Mouse (Mus musculus): ENCODE measurements around the gene Sgsh. TPM values are rescaled to one million over a fixed set of nuclear protein-coding genes. Genes with fewer than 3 reads are reported as not detected.

The Sgsh gene
- polyA plus RNA-seq, 1 experiment from 2014 or later: 4.7 TPM

DNA sequence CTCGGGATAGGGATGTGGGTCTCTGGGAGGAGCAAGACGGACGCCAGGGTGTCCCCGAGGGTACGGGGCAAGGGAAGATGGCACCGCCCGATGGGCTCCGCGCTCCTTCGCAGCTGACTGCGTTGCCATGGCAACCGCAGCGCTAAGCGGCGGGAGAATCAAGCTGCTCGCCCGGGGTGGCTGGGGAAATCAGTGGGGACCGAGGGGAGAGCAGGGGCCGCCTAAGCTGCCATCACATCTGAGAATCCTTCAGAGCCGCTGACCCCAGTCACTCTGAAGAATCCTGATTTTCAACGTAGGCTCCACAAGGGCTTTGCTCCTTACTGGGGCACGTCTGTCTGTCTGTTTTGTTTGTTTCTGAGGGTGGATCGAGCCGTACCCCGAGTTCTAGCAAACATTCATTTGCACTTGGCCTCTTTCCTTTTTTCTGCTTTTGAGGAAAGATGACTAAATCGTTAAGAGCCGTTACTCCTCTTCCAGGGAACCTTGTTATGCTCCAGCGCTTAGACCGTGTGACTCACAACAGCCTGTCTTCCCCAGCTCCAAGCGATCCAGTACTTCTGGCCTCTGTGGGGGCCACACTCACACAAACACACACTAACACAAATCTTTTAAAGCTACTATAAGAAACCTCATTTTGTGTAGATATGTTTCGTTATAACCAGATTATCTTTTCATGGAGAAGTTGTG, 54.9 kb downstream of the Sgsh start:
- peak; percentile 88 for ATAC-seq
- 1% methylated on average over 31 of the region's 31 CpGs for WGBS
- H3K4me1 ChIP-seq: peaks cover 27% of the 10 kb centered on the region

DNA sequence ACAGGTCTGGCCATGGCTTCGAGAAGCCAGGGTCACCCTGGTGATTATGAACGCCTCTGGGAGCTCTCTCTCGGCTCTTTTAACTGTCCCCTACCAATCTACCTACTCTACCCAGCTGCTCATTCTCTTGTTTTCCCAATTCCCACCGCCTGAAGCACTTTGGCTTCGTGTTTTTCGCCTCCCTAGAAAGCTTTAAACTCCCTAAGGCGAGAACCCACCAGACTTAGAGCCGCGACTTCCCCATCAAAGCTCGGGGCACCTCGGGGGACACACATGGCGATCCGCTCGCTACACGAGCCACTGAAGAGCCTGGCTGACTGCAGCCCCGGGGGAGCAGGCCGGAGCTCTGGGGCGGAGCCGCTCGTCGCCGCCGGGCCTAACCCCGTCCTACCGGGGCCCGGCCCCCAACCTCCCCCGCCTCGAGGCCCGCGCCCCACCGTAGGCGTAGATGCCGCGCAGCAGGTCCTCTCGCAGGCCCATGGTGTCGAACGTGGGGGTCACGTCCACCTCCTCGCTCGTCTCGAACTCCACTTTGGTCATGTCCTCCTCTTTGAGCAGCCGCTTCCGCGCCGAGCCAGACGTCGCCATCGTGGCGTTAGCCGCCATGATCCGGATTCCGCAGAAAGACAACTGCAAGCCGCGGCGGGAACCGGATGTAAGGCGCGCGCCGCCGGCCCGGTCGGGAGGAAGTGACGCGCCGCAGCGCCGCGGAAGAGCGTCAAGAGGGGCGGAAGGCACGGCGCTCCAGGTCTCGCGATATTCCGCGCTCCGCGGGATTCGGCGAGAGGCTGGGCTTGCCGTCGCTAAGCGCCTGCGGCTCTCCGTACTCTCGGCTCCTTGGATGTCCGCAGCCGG, 55.7 kb downstream of the Sgsh start, which contains the start of gene Eif4a3:
TSS of gene Eif4a3 (minus strand) at position 699 of the 855 bp plus-strand sequence.
- Histone ChIP-seq H3K4me1 (peaks cover 27% of the 10 kb centered on the region), H3K27me3 (peaks cover 9% of the 10 kb centered on the region), H3K27ac (peak within 1 kb of the TSS; percentile 98), H3K4me2 (peak within 1 kb of the TSS; percentile 93), H3K36me3 (ENCODE audit: poor library complexity, severe bottlenecking) (peaks cover 36% of the 10 kb centered on the region), H3K9me3 (replicated peaks) (no peaks in the 10 kb centered on the region), H3K4me3 (peak within 1 kb of the TSS; percentile 99), H3K9ac (peak within 1 kb of the TSS; percentile 98)
- under 1% methylated on average over 73 of the region's 89 CpGs for WGBS
- ATAC-seq: peak; percentile 98

More for the DNA sequence above, 54.9 kb downstream of the Sgsh start:
- Histone ChIP-seq H3K9ac (peak overlapping the region; percentile 98), H3K4me2 (peak overlapping the region; percentile 76), H3K4me3 (peak overlapping the region; percentile 99), H3K27ac (peak overlapping the region; percentile 98), H3K9me3 (replicated peaks) (no peaks in the 10 kb centered on the region), H3K36me3 (ENCODE audit: poor library complexity, severe bottlenecking) (peaks cover 28% of the 10 kb centered on the region), H3K27me3 (peaks cover 11% of the 10 kb centered on the region)

DNA sequence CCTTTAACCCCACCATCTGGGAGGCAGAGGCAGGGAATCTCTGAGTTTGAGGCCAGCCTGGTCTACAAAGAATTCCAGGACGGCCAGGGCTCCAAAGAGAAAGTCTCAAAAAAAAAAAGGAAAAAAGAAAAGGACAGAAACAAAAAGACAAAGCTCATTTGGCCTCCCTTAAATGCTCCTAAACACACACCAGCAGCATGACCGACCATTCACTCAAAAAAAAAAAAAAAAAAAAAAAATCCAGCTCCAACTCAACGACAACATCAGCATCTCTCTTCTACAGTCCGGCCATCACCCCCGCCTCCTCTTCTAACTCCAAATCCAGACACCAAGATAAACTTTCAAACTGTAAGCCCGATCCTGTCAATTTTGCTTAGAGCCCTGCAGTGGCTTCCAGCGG, 56.4 kb downstream of the Sgsh start:
- no peak for ATAC-seq
- peak overlapping the region; percentile 99 for H3K4me3 ChIP-seq
- peaks cover 4% of the 10 kb centered on the region for H3K27me3 ChIP-seq
- H3K4me2 ChIP-seq: peak overlapping the region; percentile 93
- peaks cover 27% of the 10 kb centered on the region for H3K4me1 ChIP-seq
- H3K27ac ChIP-seq: peak overlapping the region; percentile 98; the same call in 1 of the 2 replicates
- peaks cover 43% of the 10 kb centered on the region for H3K36me3 ChIP-seq (ENCODE audit: poor library complexity, severe bottlenecking)
- WGBS: 11% methylated on average over 7 of the region's 7 CpGs
- H3K9me3 ChIP-seq (replicated peaks): no peaks in the 10 kb centered on the region
- peak overlapping the region; percentile 98 for H3K9ac ChIP-seq

DNA sequence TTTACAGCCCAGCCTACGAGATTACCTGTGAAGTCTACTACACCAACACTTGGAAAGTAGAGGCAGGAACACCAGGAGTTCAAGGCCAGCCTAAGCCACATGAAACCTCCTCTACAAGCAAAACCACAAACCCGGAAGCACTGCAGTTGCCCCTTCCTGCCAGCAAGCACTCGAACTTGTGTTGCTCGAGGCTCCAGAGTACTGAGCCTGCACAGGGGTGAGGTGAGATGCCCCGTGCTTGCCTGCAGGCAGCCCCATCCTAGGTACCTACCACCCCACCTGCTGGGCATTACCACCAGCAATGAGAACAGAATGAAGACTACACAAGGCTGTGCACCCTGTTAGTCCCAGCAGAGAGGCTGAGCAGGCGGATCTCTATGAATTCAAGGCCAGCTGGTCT, 57.3 kb downstream of the Sgsh start:
- H3K4me1 ChIP-seq: peaks cover 27% of the 10 kb centered on the region
- ATAC-seq: no peak
- H3K4me3 ChIP-seq: peak overlapping the region; percentile 99
- H3K27me3 ChIP-seq: no peaks in the 10 kb centered on the region
- H3K9ac ChIP-seq: peak overlapping the region; percentile 98; the same call in 1 of the 2 replicates
- no peak overlapping the region for H3K27ac ChIP-seq
- peaks cover 52% of the 10 kb centered on the region for H3K36me3 ChIP-seq (ENCODE audit: poor library complexity, severe bottlenecking)
- no peaks in the 10 kb centered on the region for H3K9me3 ChIP-seq (replicated peaks)
- peak overlapping the region; percentile 93 for H3K4me2 ChIP-seq
- 81% methylated on average over 6 of the region's 6 CpGs for WGBS

MicroRNAs encoded within 50 kb of the gene (microRNA counts, 519-probe panel; counts per million panel counts)
- microRNA mmu-miR-1932: 177 counts per million, percentile 53 among the panel's probes with 10 or more counts

Small RNAs within 50 kb of the gene (microRNA-seq; reads per million reads assigned to microRNA genes)
- gene Mir1932: not detected

Other genes with a start within 250 kb of the Sgsh start
- 45.3 and 46.0 TPM in 2 replicates for gene Tbc1d16, start 127.0 kb downstream of the Sgsh start, polyA plus RNA-seq (2015; fragmentation: Nextera tagmentation; extraction: Ambion mirVana)
- gene Ccdc40, start 127.0 kb downstream of the Sgsh start, polyA plus RNA-seq (2015; fragmentation: Nextera tagmentation; extraction: Ambion mirVana): 14.3 and 17.2 TPM in 2 replicates
- gene Gaa, start 87.6 kb downstream of the Sgsh start, polyA plus RNA-seq (2015; fragmentation: Nextera tagmentation; extraction: Ambion mirVana): 26.8 and 33.6 TPM in 2 replicates
- gene Eif4a3, start 55.4 kb downstream of the Sgsh start, polyA plus RNA-seq (2015; fragmentation: Nextera tagmentation; extraction: Ambion mirVana): 366 and 398 TPM in 2 replicates
- not detected in 2 replicates for gene Card14, start 47.8 kb downstream of the Sgsh start, polyA plus RNA-seq (2015; fragmentation: Nextera tagmentation; extraction: Ambion mirVana)
- 4.6 and 4.9 TPM in 2 replicates for gene Slc26a11, start within 50 bp of the Sgsh start, polyA plus RNA-seq (2015; fragmentation: Nextera tagmentation; extraction: Ambion mirVana)
- gene Rnf213, start 37.6 kb upstream of the Sgsh start, polyA plus RNA-seq (2015; fragmentation: Nextera tagmentation; extraction: Ambion mirVana): 0.83 and 1.2 TPM in 2 replicates
- 18.7 TPM in 2 replicates for gene Endov, start 135.8 kb upstream of the Sgsh start, polyA plus RNA-seq (2015; fragmentation: Nextera tagmentation; extraction: Ambion mirVana)
- gene Nptx1, start 192.2 kb upstream of the Sgsh start, polyA plus RNA-seq (2015; fragmentation: Nextera tagmentation; extraction: Ambion mirVana): 4.1 and 4.7 TPM in 2 replicates
- 9.2 and 10.2 TPM in 2 replicates for gene Rptor, start 247.4 kb upstream of the Sgsh start, polyA plus RNA-seq (2015; fragmentation: Nextera tagmentation; extraction: Ambion mirVana)

Data from forebrain, embryonic 13.5 days (tissue).